In genomic region chr6:3543862-3544261, GRCm38 (mm10) we compare ENCODE assay signal across 23 mouse cellular contexts. TPM values are rescaled to one million over a fixed set of nuclear protein-coding genes. Genes with fewer than 3 reads are reported as not detected.
"Had no signal": no experiment of that assay in that cellular context is flagged by ENCODE, and none has a peak within 500 bp of the region (broad histone marks: within the 10 kb centered on the region; RNA-seq: fewer than 3 reads in every experiment).

No protein-coding gene starts in this region.

- H3K4me2 ChIP-seq: heart, embryonic 12.5 days; hindbrain, embryonic 13.5 days; hindbrain, embryonic 15.5 days; kidney, embryonic 15.5 days; limb, embryonic 13.5 days; limb, embryonic 15.5 days; liver, embryonic 12.5 days had no signal

- ATAC-seq: hindbrain, postnatal 0 days; intestine, embryonic 16.5 days; liver, embryonic 12.5 days had no signal

- H3K9me3 ChIP-seq: heart, embryonic 10.5 days; heart, embryonic 12.5 days; hindbrain, embryonic 13.5 days; hindbrain, embryonic 15.5 days; kidney, embryonic 15.5 days; limb, embryonic 13.5 days; limb, embryonic 15.5 days; liver, embryonic 12.5 days had no signal

- DNase-seq: gastrocnemius, postnatal 14 days; gastrocnemius, postnatal 36 days; heart, adult 11 months; heart, postnatal 10 days; heart, postnatal 36 days; kidney, adult 11 months; kidney, adult 8-10 months; kidney, postnatal 10 days; layer of hippocampus, adult 9-11 months; layer of hippocampus, postnatal 36 days; left cerebral cortex, postnatal 4 days had no signal

- H3K9ac ChIP-seq: heart, embryonic 12.5 days; hindbrain, embryonic 13.5 days; hindbrain, embryonic 15.5 days; kidney, embryonic 15.5 days; limb, embryonic 13.5 days; limb, embryonic 15.5 days; liver, embryonic 12.5 days; liver, embryonic 14.5 days had no signal

- H3K4me3 ChIP-seq: heart, embryonic 10.5 days; heart, embryonic 12.5 days; hindbrain, embryonic 13.5 days; hindbrain, embryonic 15.5 days; kidney, embryonic 15.5 days; limb, embryonic 13.5 days; limb, embryonic 15.5 days; liver, embryonic 12.5 days had no signal

- H3K27me3 ChIP-seq: heart, embryonic 12.5 days; hindbrain, embryonic 13.5 days; hindbrain, embryonic 15.5 days; kidney, embryonic 15.5 days; limb, embryonic 13.5 days; limb, embryonic 15.5 days; liver, embryonic 12.5 days had no signal

- H3K4me1 ChIP-seq: heart, embryonic 10.5 days; hindbrain, embryonic 13.5 days; hindbrain, embryonic 15.5 days; kidney, embryonic 15.5 days; limb, embryonic 13.5 days; limb, embryonic 15.5 days; liver, embryonic 12.5 days had no signal

- H3K27ac ChIP-seq: heart, embryonic 10.5 days; hindbrain, embryonic 13.5 days; hindbrain, embryonic 15.5 days; hindbrain, postnatal 0 days; kidney, embryonic 15.5 days; limb, embryonic 13.5 days; limb, embryonic 15.5 days; liver, embryonic 12.5 days; liver, embryonic 14.5 days had no signal

- H3K36me3 ChIP-seq: hindbrain, embryonic 15.5 days had no signal

RNA-seq across cellular contexts. Expression of gene Hepacam2, which starts 45.8 kb away (rescaled TPM):
- total RNA-seq: gastrocnemius, postnatal 14 days; gastrocnemius, postnatal 36 days; hematopoietic stem cell, adult 5-6 weeks had no signal
- polyA plus RNA-seq: heart, embryonic 12.5 days had no signal
